Mouse (Mus musculus): ENCODE measurements around the gene Tars2. TPM values are rescaled to one million over a fixed set of nuclear protein-coding genes. Genes with fewer than 3 reads are reported as not detected.

Gene Tars2
- polyA plus RNA-seq, 1 experiment from 2014 or later: 40.0 TPM

GRCm38 (mm10) chr3:95734092-95734702 is 25.8 kb downstream of the Tars2 start:
- Histone ChIP-seq H3K27ac (replicated peaks) (no peak overlapping the region), H3K4me1 (peaks cover 51% of the 10 kb centered on the region)

DNA sequence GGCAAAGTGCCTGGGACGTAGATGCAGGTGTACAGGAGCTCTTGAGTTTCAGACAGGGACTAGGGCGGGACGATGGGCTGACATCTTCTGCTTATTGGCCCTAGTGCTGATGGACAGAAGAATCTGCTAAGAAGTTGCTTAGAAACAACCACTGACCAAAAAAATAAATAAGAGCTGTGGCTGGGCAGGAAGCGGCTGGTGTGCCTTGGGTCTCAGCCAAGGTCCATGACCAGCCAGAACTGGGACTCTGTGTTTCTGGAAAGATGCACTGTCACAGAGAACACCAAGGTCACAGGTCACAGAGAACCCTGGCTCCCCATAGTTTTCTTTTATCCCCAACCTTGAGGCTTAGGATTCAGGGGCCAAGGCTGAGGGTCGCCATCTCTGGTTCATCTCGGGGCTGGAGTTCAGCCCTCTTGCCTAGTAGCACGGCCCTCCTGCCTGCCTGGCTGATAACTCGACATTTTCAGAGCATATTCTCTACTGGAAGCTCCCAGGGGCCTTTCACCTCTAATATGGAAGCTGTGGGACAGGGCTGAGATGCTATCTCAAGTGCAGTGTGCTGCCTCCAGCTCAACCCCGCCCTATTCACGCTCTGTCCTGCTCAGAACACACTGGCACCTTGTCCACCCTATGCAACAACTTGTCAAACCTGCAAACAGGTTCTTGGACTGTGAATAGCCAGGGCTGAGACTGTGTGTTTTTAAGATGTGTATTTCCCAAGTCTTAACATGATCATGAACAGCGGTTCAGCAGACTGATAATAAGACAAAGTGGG is 27.1 kb downstream of the Tars2 start:
- no peaks in the 10 kb centered on the region for H3K9me3 ChIP-seq
- H3K4me1 ChIP-seq: peaks cover 38% of the 10 kb centered on the region
- no peaks in the 10 kb centered on the region for H3K27me3 ChIP-seq (replicated peaks)
- H3K27ac ChIP-seq (replicated peaks): peak overlapping the region; percentile 74
- H3K4me2 ChIP-seq: no peak overlapping the region
- H3K36me3 ChIP-seq: peaks cover 30% of the 10 kb centered on the region
- no peak overlapping the region for H3K4me3 ChIP-seq
- peak overlapping the region; percentile 14; the same call in 1 of the 2 replicates for H3K9ac ChIP-seq
- WGBS: 54% methylated on average over 11 of the region's 11 CpGs
- ATAC-seq (ENCODE audit: extremely low read depth, insufficient number of reproducible peaks, low FRiP score, low TSS enrichment): no peak

More at GRCm38 (mm10) chr3:95734092-95734702, 25.8 kb downstream of the Tars2 start:
- H3K4me3 ChIP-seq: no peak overlapping the region
- H3K27me3 ChIP-seq (replicated peaks): no peaks in the 10 kb centered on the region
- H3K9me3 ChIP-seq: no peaks in the 10 kb centered on the region
- ATAC-seq (ENCODE audit: extremely low read depth, insufficient number of reproducible peaks, low FRiP score, low TSS enrichment): no peak
- H3K9ac ChIP-seq: no peak overlapping the region
- WGBS: 67% methylated on average over 13 of the region's 13 CpGs
- H3K4me2 ChIP-seq: no peak overlapping the region
- peaks cover 30% of the 10 kb centered on the region for H3K36me3 ChIP-seq

GRCm38 (mm10) chr3:95732297-95732696 is 27.7 kb downstream of the Tars2 start:
- Histone ChIP-seq H3K4me2 (no peak overlapping the region), H3K9ac (no peak overlapping the region), H3K27me3 (replicated peaks) (no peaks in the 10 kb centered on the region), H3K4me1 (peaks cover 35% of the 10 kb centered on the region), H3K36me3 (peaks cover 30% of the 10 kb centered on the region), H3K4me3 (no peak overlapping the region), H3K27ac (replicated peaks) (peak overlapping the region; percentile 24; the same call in 1 of the 2 replicates), H3K9me3 (no peaks in the 10 kb centered on the region)
- ATAC-seq (ENCODE audit: extremely low read depth, insufficient number of reproducible peaks, low FRiP score, low TSS enrichment): no peak
- 91% methylated on average over 9 of the region's 9 CpGs for WGBS

GRCm38 (mm10) chr3:95731802-95732201 is 28.2 kb downstream of the Tars2 start:
- 89% methylated on average over 4 of the region's 4 CpGs for WGBS
- Histone ChIP-seq H3K27me3 (replicated peaks) (no peaks in the 10 kb centered on the region), H3K9me3 (no peaks in the 10 kb centered on the region), H3K4me2 (no peak overlapping the region), H3K27ac (replicated peaks) (no peak overlapping the region), H3K4me3 (no peak overlapping the region), H3K9ac (no peak overlapping the region), H3K36me3 (peaks cover 29% of the 10 kb centered on the region), H3K4me1 (peaks cover 34% of the 10 kb centered on the region)
- ATAC-seq (ENCODE audit: extremely low read depth, insufficient number of reproducible peaks, low FRiP score, low TSS enrichment): no peak

GRCm38 (mm10) chr3:95730431-95730830 is 29.6 kb downstream of the Tars2 start:
- H3K36me3 ChIP-seq: peaks cover 15% of the 10 kb centered on the region
- no peak overlapping the region for H3K27ac ChIP-seq (replicated peaks)
- no peak overlapping the region for H3K4me2 ChIP-seq
- H3K9me3 ChIP-seq: no peaks in the 10 kb centered on the region
- no peak; the same call in 1 of the 2 replicates for ATAC-seq (ENCODE audit: extremely low read depth, insufficient number of reproducible peaks, low FRiP score, low TSS enrichment)
- no peaks in the 10 kb centered on the region for H3K27me3 ChIP-seq (replicated peaks)
- no peak overlapping the region for H3K4me3 ChIP-seq
- WGBS: 77% methylated on average over 7 of the region's 7 CpGs
- H3K9ac ChIP-seq: no peak overlapping the region
- H3K4me1 ChIP-seq: peaks cover 35% of the 10 kb centered on the region

GRCm38 (mm10) chr3:95728906-95729305 is 31.1 kb downstream of the Tars2 start:
- H3K27me3 ChIP-seq (replicated peaks): no peaks in the 10 kb centered on the region
- no peak for ATAC-seq (ENCODE audit: extremely low read depth, insufficient number of reproducible peaks, low FRiP score, low TSS enrichment)
- H3K27ac ChIP-seq (replicated peaks): no peak overlapping the region
- H3K4me1 ChIP-seq: peaks cover 30% of the 10 kb centered on the region
- no peak overlapping the region for H3K4me3 ChIP-seq
- 77% methylated on average over 2 of the region's 2 CpGs for WGBS
- H3K4me2 ChIP-seq: no peak overlapping the region
- H3K9ac ChIP-seq: no peak overlapping the region
- H3K9me3 ChIP-seq: no peaks in the 10 kb centered on the region
- peaks cover 2% of the 10 kb centered on the region; the same call in 1 of the 2 replicates for H3K36me3 ChIP-seq

GRCm38 (mm10) chr3:95726696-95727358 is 33.2 kb downstream of the Tars2 start:
- H3K4me1 ChIP-seq: peaks cover 14% of the 10 kb centered on the region
- H3K36me3 ChIP-seq: no peaks in the 10 kb centered on the region
- no peak overlapping the region for H3K9ac ChIP-seq
- H3K9me3 ChIP-seq: no peaks in the 10 kb centered on the region
- H3K4me3 ChIP-seq: no peak overlapping the region
- ATAC-seq (ENCODE audit: extremely low read depth, insufficient number of reproducible peaks, low FRiP score, low TSS enrichment): no peak
- WGBS: 46% methylated on average over 7 of the region's 7 CpGs
- H3K4me2 ChIP-seq: no peak overlapping the region
- no peaks in the 10 kb centered on the region for H3K27me3 ChIP-seq (replicated peaks)
- H3K27ac ChIP-seq (replicated peaks): 0 out of 2 replicates have a peak overlapping the region, but pooled peaks have one; percentile 3

GRCm38 (mm10) chr3:95725863-95726262 is 34.1 kb downstream of the Tars2 start:
- 76% methylated on average over 7 of the region's 7 CpGs for WGBS
- Histone ChIP-seq H3K27me3 (replicated peaks) (no peaks in the 10 kb centered on the region), H3K4me1 (peaks cover 14% of the 10 kb centered on the region), H3K4me3 (no peak overlapping the region), H3K9me3 (no peaks in the 10 kb centered on the region), H3K36me3 (no peaks in the 10 kb centered on the region), H3K4me2 (no peak overlapping the region), H3K9ac (no peak overlapping the region), H3K27ac (replicated peaks) (no peak overlapping the region)
- ATAC-seq (ENCODE audit: extremely low read depth, insufficient number of reproducible peaks, low FRiP score, low TSS enrichment): no peak

GRCm38 (mm10) chr3:95722386-95722785 is 37.6 kb downstream of the Tars2 start:
- no peak overlapping the region for H3K9ac ChIP-seq
- peaks cover 14% of the 10 kb centered on the region for H3K4me1 ChIP-seq
- 67% methylated on average over 3 of the region's 3 CpGs for WGBS
- ATAC-seq (ENCODE audit: extremely low read depth, insufficient number of reproducible peaks, low FRiP score, low TSS enrichment): no peak
- H3K27me3 ChIP-seq (replicated peaks): no peaks in the 10 kb centered on the region
- H3K36me3 ChIP-seq: no peaks in the 10 kb centered on the region
- H3K9me3 ChIP-seq: no peaks in the 10 kb centered on the region
- H3K4me3 ChIP-seq: no peak overlapping the region
- H3K4me2 ChIP-seq: no peak overlapping the region
- H3K27ac ChIP-seq (replicated peaks): no peak overlapping the region

DNA sequence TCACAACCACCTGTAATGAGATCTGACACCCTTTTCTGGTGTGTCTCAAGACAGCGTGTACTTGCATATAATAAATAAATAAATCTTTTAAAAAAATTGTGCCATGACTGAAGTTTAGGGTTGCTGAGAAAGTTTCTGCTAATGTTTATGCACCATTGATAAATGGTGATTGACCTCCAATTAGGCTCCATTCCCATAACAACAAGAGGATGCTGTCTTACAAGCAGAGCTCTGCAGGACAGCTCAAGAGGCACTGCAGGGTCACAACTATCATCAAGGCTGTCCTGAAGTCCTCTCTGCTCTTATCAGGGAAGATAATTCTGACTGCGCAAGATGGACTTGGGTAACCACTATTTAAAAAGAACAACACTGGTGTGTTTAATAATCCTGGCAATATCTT is 41.9 kb downstream of the Tars2 start:
- Histone ChIP-seq H3K9me3 (peaks cover 4% of the 10 kb centered on the region), H3K4me2 (no peak overlapping the region), H3K27me3 (replicated peaks) (no peaks in the 10 kb centered on the region), H3K36me3 (peaks cover 4% of the 10 kb centered on the region; the same call in 1 of the 2 replicates), H3K9ac (no peak overlapping the region), H3K4me3 (no peak overlapping the region), H3K4me1 (0 out of 2 replicates have a peak, but pooled peaks cover 2% of the 10 kb centered on the region), H3K27ac (replicated peaks) (no peak overlapping the region)
- ATAC-seq (ENCODE audit: extremely low read depth, insufficient number of reproducible peaks, low FRiP score, low TSS enrichment): no peak
- 65% methylated on average over 2 of the region's 2 CpGs for WGBS

DNA sequence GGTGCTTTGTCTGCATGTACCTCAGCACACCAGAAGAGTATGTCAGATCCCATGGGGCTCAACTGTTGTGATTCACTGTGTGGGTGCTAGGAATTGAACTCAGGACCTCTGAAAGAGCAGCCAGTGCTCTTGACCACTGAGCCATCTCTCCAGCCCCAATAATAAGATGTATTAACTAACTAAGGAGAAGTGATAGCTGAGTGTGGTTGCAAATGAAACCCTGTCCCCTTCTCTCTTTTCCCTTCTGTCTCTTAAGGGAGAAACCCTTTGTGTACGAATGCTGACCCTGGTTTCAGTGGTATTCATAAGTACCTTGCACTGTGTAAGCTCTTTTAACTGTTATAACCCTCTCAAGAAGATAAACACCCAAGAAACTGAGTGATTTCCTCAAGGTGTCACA is 43.9 kb downstream of the Tars2 start:
- Histone ChIP-seq H3K4me2 (no peak overlapping the region), H3K27me3 (replicated peaks) (no peaks in the 10 kb centered on the region), H3K4me1 (0 out of 2 replicates have a peak, but pooled peaks cover 2% of the 10 kb centered on the region), H3K36me3 (peaks cover 4% of the 10 kb centered on the region; the same call in 1 of the 2 replicates), H3K27ac (replicated peaks) (no peak overlapping the region), H3K9me3 (peaks cover 7% of the 10 kb centered on the region), H3K4me3 (no peak overlapping the region), H3K9ac (no peak overlapping the region)
- no peak for ATAC-seq (ENCODE audit: extremely low read depth, insufficient number of reproducible peaks, low FRiP score, low TSS enrichment)
- 92% methylated on average over 1 of the region's 1 CpGs for WGBS
